Comparison of ENCODE assay signal across 19 mouse cellular contexts in genomic region chr19:6292262-6292661, GRCm38 (mm10). TPM values are rescaled to one million over a fixed set of nuclear protein-coding genes. Genes with fewer than 3 reads are reported as not detected.
DNase-seq lines count a peak whose midpoint lies in the region; ATAC-seq and TF ChIP-seq lines count a peak whose summit lies in the region.
"Had no signal": no experiment of that assay in that cellular context is flagged by ENCODE, and none has a peak within 500 bp of the region (broad histone marks: within the 10 kb centered on the region; RNA-seq: fewer than 3 reads in every experiment).

No protein-coding gene starts in this region.

- peaks cover 11% of the 10 kb centered on the region for H3K4me1 ChIP-seq in limb, embryonic 12.5 days (replicated peaks)
- H3K4me1 ChIP-seq in limb, embryonic 10.5 days, result peaks cover 11% of the 10 kb centered on the region; the same call in 1 of the 2 replicates
- H3K4me1 ChIP-seq in liver, embryonic 13.5 days (replicated peaks), result peaks cover 86% of the 10 kb centered on the region
- 0 out of 2 replicates have a peak, but pooled peaks cover 3% of the 10 kb centered on the region for H3K4me1 ChIP-seq in stomach, postnatal 0 days (replicated peaks; ENCODE audit: control insufficient read depth, insufficient read depth)
- H3K4me1 ChIP-seq in midbrain, embryonic 11.5 days (ENCODE audit: control insufficient read depth, insufficient read depth, low read length), result no peaks in the 10 kb centered on the region

- no peak for ATAC-seq in limb, embryonic 12.5 days (ENCODE audit: insufficient number of reproducible peaks, insufficient read depth, low FRiP score, low TSS enrichment, low read depth)
- no peak for ATAC-seq in liver, embryonic 13.5 days (ENCODE audit: low read depth)
- ATAC-seq in stomach, postnatal 0 days (ENCODE audit: low FRiP score, low TSS enrichment), result no peak
- no peak for ATAC-seq in midbrain, embryonic 11.5 days (ENCODE audit: low FRiP score)
- ATAC-seq: activated CD4-positive, CD25-positive, alpha-beta regulatory T cell, adult 4 months; forebrain, embryonic 16.5 days; midbrain, embryonic 16.5 days had no signal

- no peak for TF ChIP-seq EP300 in stomach, postnatal 0 days (optimal IDR thresholded peaks at IDR 0.05)

- H3K4me3 ChIP-seq in gastrocnemius, adult 2 months, result peak overlapping the region; percentile 50
- H3K4me3 ChIP-seq in limb, embryonic 12.5 days (replicated peaks), result no peak overlapping the region
- no peak overlapping the region for H3K4me3 ChIP-seq in limb, embryonic 10.5 days
- no peak overlapping the region for H3K4me3 ChIP-seq in liver, embryonic 13.5 days (replicated peaks)
- H3K4me3 ChIP-seq in stomach, postnatal 0 days (ENCODE audit: low read depth, low read length), result no peak overlapping the region
- no peak overlapping the region for H3K4me3 ChIP-seq in midbrain, embryonic 11.5 days (ENCODE audit: low read depth, low read length)
- H3K4me3 ChIP-seq: embryonic facial prominence, embryonic 10.5 days; hindbrain, embryonic 10.5 days; limb, embryonic 15.5 days; neural tube, embryonic 12.5 days had no signal

- no peak for TF ChIP-seq CTCF in gastrocnemius, adult 2 months (IDR thresholded peaks at IDR 0.05)
- TF ChIP-seq CTCF in stomach, postnatal 0 days (IDR thresholded peaks at IDR 0.05; ENCODE audit: low read depth), result no peak

- 84% methylated on average over 5 of the region's 5 CpGs for WGBS in limb, embryonic 12.5 days
- 86% methylated on average over 5 of the region's 5 CpGs for WGBS in limb, embryonic 10.5 days
- WGBS in liver, embryonic 13.5 days (ENCODE audit: insufficient replicate concordance), result 90% methylated on average over 5 of the region's 5 CpGs
- 85% methylated on average over 5 of the region's 5 CpGs for WGBS in stomach, postnatal 0 days
- 88% methylated on average over 5 of the region's 5 CpGs for WGBS in midbrain, embryonic 11.5 days

- H3K36me3 ChIP-seq in limb, embryonic 12.5 days, result peaks cover 92% of the 10 kb centered on the region
- H3K36me3 ChIP-seq in limb, embryonic 10.5 days, result peaks cover 92% of the 10 kb centered on the region
- H3K36me3 ChIP-seq in liver, embryonic 13.5 days, result peaks cover 85% of the 10 kb centered on the region
- peaks cover 18% of the 10 kb centered on the region for H3K36me3 ChIP-seq in stomach, postnatal 0 days (ENCODE audit: control insufficient read depth, insufficient read depth, low read length)
- H3K36me3 ChIP-seq in midbrain, embryonic 11.5 days (ENCODE audit: control insufficient read depth, insufficient read depth, low read length), result peaks cover 5% of the 10 kb centered on the region; the same call in 1 of the 2 replicates

- H3K9ac ChIP-seq in limb, embryonic 12.5 days (replicated peaks), result no peak overlapping the region
- H3K9ac ChIP-seq in liver, embryonic 13.5 days, result peak overlapping the region; percentile 72; the same call in 1 of the 2 replicates
- H3K9ac ChIP-seq in stomach, postnatal 0 days (ENCODE audit: low read length), result no peak overlapping the region; the same call in 1 of the 2 replicates
- H3K9ac ChIP-seq in midbrain, embryonic 11.5 days (ENCODE audit: low read length), result no peak overlapping the region
- H3K9ac ChIP-seq: limb, embryonic 15.5 days; neural tube, embryonic 12.5 days had no signal

- intact Hi-C loops in gastrocnemius, adult 2 months (cut with DNase I), result no loop called here
- intact Hi-C loops in gastrocnemius, postnatal 14 days (cut with DNase I; ENCODE audit: low total_unique reads), result no loop called here

- H3K27ac ChIP-seq in gastrocnemius, adult 2 months, result peak overlapping the region; percentile 88
- 0 out of 2 replicates have a peak overlapping the region, but pooled peaks have one; percentile 23 for H3K27ac ChIP-seq in limb, embryonic 12.5 days
- no peak overlapping the region for H3K27ac ChIP-seq in limb, embryonic 10.5 days
- peak overlapping the region; percentile 93 for H3K27ac ChIP-seq in liver, embryonic 13.5 days
- peak overlapping the region; percentile 77 for H3K27ac ChIP-seq in stomach, postnatal 0 days (replicated peaks)
- H3K27ac ChIP-seq in midbrain, embryonic 11.5 days (ENCODE audit: low read depth, low read length), result no peak overlapping the region
- H3K27ac ChIP-seq: neural tube, embryonic 12.5 days had no signal

- H3K4me2 ChIP-seq in limb, embryonic 12.5 days, result no peak overlapping the region
- H3K4me2 ChIP-seq in liver, embryonic 13.5 days, result no peak overlapping the region
- H3K4me2 ChIP-seq in stomach, postnatal 0 days (replicated peaks; ENCODE audit: low read depth), result no peak overlapping the region
- no peak overlapping the region for H3K4me2 ChIP-seq in midbrain, embryonic 11.5 days
- H3K4me2 ChIP-seq: limb, embryonic 15.5 days; neural tube, embryonic 12.5 days had no signal

- H3K9me3 ChIP-seq in limb, embryonic 12.5 days, result no peaks in the 10 kb centered on the region
- H3K9me3 ChIP-seq in limb, embryonic 10.5 days (replicated peaks), result no peaks in the 10 kb centered on the region
- H3K9me3 ChIP-seq in liver, embryonic 13.5 days (replicated peaks), result no peaks in the 10 kb centered on the region
- H3K9me3 ChIP-seq in stomach, postnatal 0 days (ENCODE audit: control insufficient read depth, low read length), result no peaks in the 10 kb centered on the region
- no peaks in the 10 kb centered on the region for H3K9me3 ChIP-seq in midbrain, embryonic 11.5 days (ENCODE audit: control insufficient read depth, low read length)
- H3K9me3 ChIP-seq: embryonic facial prominence, embryonic 10.5 days; heart, embryonic 13.5 days; hindbrain, embryonic 10.5 days; limb, embryonic 15.5 days; neural tube, embryonic 12.5 days had no signal

- no peaks in the 10 kb centered on the region for H3K27me3 ChIP-seq in limb, embryonic 12.5 days
- H3K27me3 ChIP-seq in limb, embryonic 10.5 days (ENCODE audit: low read depth, poor library complexity, severe bottlenecking), result no peaks in the 10 kb centered on the region
- no peaks in the 10 kb centered on the region for H3K27me3 ChIP-seq in liver, embryonic 13.5 days
- no peaks in the 10 kb centered on the region for H3K27me3 ChIP-seq in stomach, postnatal 0 days (ENCODE audit: control insufficient read depth, insufficient read depth, low read length)
- H3K27me3 ChIP-seq in midbrain, embryonic 11.5 days (ENCODE audit: control insufficient read depth, insufficient read depth, low read length), result no peaks in the 10 kb centered on the region
- H3K27me3 ChIP-seq: heart, embryonic 13.5 days; limb, embryonic 15.5 days; neural tube, embryonic 12.5 days had no signal

- DNase-seq in gastrocnemius, adult 2 months, result no peak
- DNase-seq in gastrocnemius, postnatal 14 days, result no peak
- no peak for DNase-seq in limb, embryonic 10.5 days (ENCODE audit: low spot score)
- no peak for DNase-seq in liver, embryonic 13.5 days
- no peak for DNase-seq in stomach, postnatal 0 days (ENCODE audit: low spot score)
- DNase-seq in midbrain, embryonic 11.5 days (ENCODE audit: low spot score, missing footprints), result no peak
- no peak for DNase-seq in gastrocnemius, postnatal 4 days (ENCODE audit: low spot score in 2 of 2)
- DNase-seq: adrenal gland, postnatal 25 days; cerebellum, postnatal 36 days; right cerebral cortex, postnatal 25 days had no signal

RNA-seq across cellular contexts. Expression of gene Cdc42bpg, which starts 14.0 kb away (rescaled TPM):
- total RNA-seq in gastrocnemius, adult 2 months (2021), result 1 to 10 TPM; 6.0 to 6.4 TPM
- total RNA-seq in gastrocnemius, postnatal 14 days (2021), result 1 to 10 TPM; 3.4 to 3.9 TPM
- polyA plus RNA-seq in limb, embryonic 12.5 days (2016; fragmentation: Nextera tagmentation; extraction: Ambion mirVana), result 0.69 and 0.96 TPM in 2 replicates
- 0.15 and 0.38 TPM in 2 replicates for polyA plus RNA-seq in limb, embryonic 10.5 days (2016; fragmentation: Nextera tagmentation; extraction: Ambion mirVana)
- polyA plus RNA-seq in liver, embryonic 13.5 days (2015; fragmentation: Nextera tagmentation; extraction: Ambion mirVana), result 0.14 and 0.16 TPM in 2 replicates
- polyA plus RNA-seq in stomach, postnatal 0 days (2015; fragmentation: Nextera tagmentation; extraction: Ambion mirVana), result 1.3 and 1.9 TPM in 2 replicates
- 0.23 and 0.42 TPM in 2 replicates for polyA plus RNA-seq in midbrain, embryonic 11.5 days (2014; fragmentation: Nextera tagmentation; extraction: Ambion mirVana)
- 1 to 10 TPM; 6.9 to 7.7 TPM for total RNA-seq in gastrocnemius, postnatal 4 days (2021)

RNA-seq across cellular contexts. Expression of gene Ehd1, which starts 15.7 kb away (rescaled TPM):
- total RNA-seq in gastrocnemius, adult 2 months (2021), result 10 to 100 TPM; 28.4 to 32.3 TPM
- 10 to 100 TPM; 40.5 to 50.8 TPM for total RNA-seq in gastrocnemius, postnatal 14 days (2021)
- 71.5 and 71.6 TPM in 2 replicates for polyA plus RNA-seq in limb, embryonic 12.5 days (2016; fragmentation: Nextera tagmentation; extraction: Ambion mirVana)
- 72.5 and 74.9 TPM in 2 replicates for polyA plus RNA-seq in limb, embryonic 10.5 days (2016; fragmentation: Nextera tagmentation; extraction: Ambion mirVana)
- 68.8 and 72.6 TPM in 2 replicates for polyA plus RNA-seq in liver, embryonic 13.5 days (2015; fragmentation: Nextera tagmentation; extraction: Ambion mirVana)
- 62.0 and 63.8 TPM in 2 replicates for polyA plus RNA-seq in stomach, postnatal 0 days (2015; fragmentation: Nextera tagmentation; extraction: Ambion mirVana)
- polyA plus RNA-seq in midbrain, embryonic 11.5 days (2014; fragmentation: Nextera tagmentation; extraction: Ambion mirVana), result 64.1 and 68.2 TPM in 2 replicates
- total RNA-seq in gastrocnemius, postnatal 4 days (2021), result 10 to 100 TPM; 91.3 to 93.9 TPM

RNA-seq across cellular contexts. Expression of gene Men1, which starts 42.5 kb away (rescaled TPM):
- total RNA-seq in gastrocnemius, adult 2 months (2021), result 1 to 10 TPM; 7.0 to 7.8 TPM
- total RNA-seq in gastrocnemius, postnatal 14 days (2021), result 10 to 100 TPM; 10.1 to 11.4 TPM
- polyA plus RNA-seq in limb, embryonic 12.5 days (2016; fragmentation: Nextera tagmentation; extraction: Ambion mirVana), result 103 and 107 TPM in 2 replicates
- 118 and 120 TPM in 2 replicates for polyA plus RNA-seq in limb, embryonic 10.5 days (2016; fragmentation: Nextera tagmentation; extraction: Ambion mirVana)
- polyA plus RNA-seq in liver, embryonic 13.5 days (2015; fragmentation: Nextera tagmentation; extraction: Ambion mirVana), result 26.3 and 29.9 TPM in 2 replicates
- polyA plus RNA-seq in stomach, postnatal 0 days (2015; fragmentation: Nextera tagmentation; extraction: Ambion mirVana), result 27.1 and 27.9 TPM in 2 replicates
- polyA plus RNA-seq in midbrain, embryonic 11.5 days (2014; fragmentation: Nextera tagmentation; extraction: Ambion mirVana), result 51.2 and 54.7 TPM in 2 replicates
- 10 to 100 TPM; 23.6 to 24.5 TPM for total RNA-seq in gastrocnemius, postnatal 4 days (2021)

RNA-seq across cellular contexts. Expression of gene Map4k2, which starts 48.7 kb away (rescaled TPM):
- 10 to 100 TPM; 13.1 to 14.2 TPM for total RNA-seq in gastrocnemius, adult 2 months (2021)
- 10 to 100 TPM in 1 of 2 experiments, 1 to 10 TPM in 1; 9.5 to 14.4 TPM for total RNA-seq in gastrocnemius, postnatal 14 days (2021)
- polyA plus RNA-seq in limb, embryonic 12.5 days (2016; fragmentation: Nextera tagmentation; extraction: Ambion mirVana), result 13.5 and 13.6 TPM in 2 replicates
- 10.4 and 15.2 TPM in 2 replicates for polyA plus RNA-seq in limb, embryonic 10.5 days (2016; fragmentation: Nextera tagmentation; extraction: Ambion mirVana)
- 4.5 and 5.8 TPM in 2 replicates for polyA plus RNA-seq in liver, embryonic 13.5 days (2015; fragmentation: Nextera tagmentation; extraction: Ambion mirVana)
- polyA plus RNA-seq in stomach, postnatal 0 days (2015; fragmentation: Nextera tagmentation; extraction: Ambion mirVana), result 5.2 and 5.7 TPM in 2 replicates
- polyA plus RNA-seq in midbrain, embryonic 11.5 days (2014; fragmentation: Nextera tagmentation; extraction: Ambion mirVana), result 6.2 and 8.6 TPM in 2 replicates
- 10 to 100 TPM; 18.4 to 21.4 TPM for total RNA-seq in gastrocnemius, postnatal 4 days (2021)

RNA-seq across cellular contexts. Expression of gene Atg2a, which starts 50.8 kb away (rescaled TPM):
- total RNA-seq in gastrocnemius, adult 2 months (2021), result 10 to 100 TPM; 18.4 to 19.0 TPM
- 10 to 100 TPM; 12.7 to 14.6 TPM for total RNA-seq in gastrocnemius, postnatal 14 days (2021)
- polyA plus RNA-seq in limb, embryonic 12.5 days (2016; fragmentation: Nextera tagmentation; extraction: Ambion mirVana), result 11.1 and 11.2 TPM in 2 replicates
- polyA plus RNA-seq in limb, embryonic 10.5 days (2016; fragmentation: Nextera tagmentation; extraction: Ambion mirVana), result 11.4 and 13.0 TPM in 2 replicates
- polyA plus RNA-seq in liver, embryonic 13.5 days (2015; fragmentation: Nextera tagmentation; extraction: Ambion mirVana), result 4.1 and 4.8 TPM in 2 replicates
- 4.8 and 6.0 TPM in 2 replicates for polyA plus RNA-seq in stomach, postnatal 0 days (2015; fragmentation: Nextera tagmentation; extraction: Ambion mirVana)
- polyA plus RNA-seq in midbrain, embryonic 11.5 days (2014; fragmentation: Nextera tagmentation; extraction: Ambion mirVana), result 7.1 and 8.1 TPM in 2 replicates
- 10 to 100 TPM; 15.5 to 16.7 TPM for total RNA-seq in gastrocnemius, postnatal 4 days (2021)

Comparison
In these comparisons a context has a peak if more than half of its experiments do, and no peak if none do; other contexts are left out.
1. H3K27ac ChIP-seq: peak in gastrocnemius, adult 2 months (single experiment), limb, embryonic 12.5 days (single experiment), liver, embryonic 13.5 days (single experiment) and stomach, postnatal 0 days (single experiment); none in limb, embryonic 10.5 days (single experiment) and midbrain, embryonic 11.5 days (single experiment).